Mouse (Mus musculus) ES-Bruce4 (cell line): ENCODE results near the gene Rnls. TPM values are rescaled to one million over a fixed set of nuclear protein-coding genes. Genes with fewer than 3 reads are reported as not detected.
"Not testable (repeated sequence)": the region's sequence is repeated elsewhere in the genome, so short reads cannot be mapped to it uniquely, and the experiment has no call there.

Experiments used
- H3K27ac ChIP-seq: 2 replicates; pipeline ENCODE4 v1.5.1; 2012; ENCODE audit warnings: low read length, inconsistent platforms; ENCODE audit not compliant: insufficient read depth
- H3K27me3 ChIP-seq: 2 replicates; pipeline ENCODE4 v1.6.1; 2012; ENCODE audit warnings: mild to moderate bottlenecking, low read length, inconsistent platforms; ENCODE audit not compliant: control insufficient read depth, poor library complexity, insufficient read depth, severe bottlenecking
- H3K36me3 ChIP-seq: 2 replicates; pipeline ENCODE4 v1.6.1; 2012; ENCODE audit warnings: inconsistent platforms, mild to moderate bottlenecking, low read length, moderate library complexity; ENCODE audit not compliant: control insufficient read depth, poor library complexity, insufficient read depth, severe bottlenecking
- H3K4me1 ChIP-seq: one replicate; pipeline ENCODE4 v1.8.1; 2011; ENCODE audit warnings: low read length; ENCODE audit not compliant: control insufficient read depth, insufficient read depth
- H3K4me3 ChIP-seq: 2 replicates; pipeline ENCODE4 v1.5.1; 2011; ENCODE audit warnings: low read depth, mild to moderate bottlenecking, low read length
- H3K9ac ChIP-seq: 2 replicates; pipeline ENCODE4 v1.6.1; 2012; ENCODE audit warnings: low read depth, mild to moderate bottlenecking, inconsistent platforms; ENCODE audit not compliant: poor library complexity, severe bottlenecking
- H3K9me3 ChIP-seq: replicated peaks from 2 replicates; pipeline ENCODE4 v1.6.1; 2012; ENCODE audit warnings: mild to moderate bottlenecking, low read length, inconsistent platforms; ENCODE audit not compliant: control insufficient read depth, poor library complexity, insufficient read depth, severe bottlenecking
- CTCF ChIP-seq: IDR thresholded peaks from one replicate; pipeline ENCODE4 v1.8.1; 2011; ENCODE audit warnings: low read depth, low read length
- EP300 ChIP-seq: IDR thresholded peaks from 2 replicates; pipeline ENCODE4 v1.6.1; 2011; ENCODE audit warnings: low read depth, low read length; ENCODE audit not compliant: insufficient read depth
- POLR2A ChIP-seq: IDR thresholded peaks from one replicate; pipeline ENCODE4 v1.8.1; 2011; ENCODE audit warnings: low read length; ENCODE audit not compliant: insufficient read depth
- polyA plus RNA-seq: library from polyadenylated mRNA; stranded (reverse); fragments of >200 nt; gene quantifications from 2 replicates; pipeline ENCODE4 v1.2.4, GENCODE M21; 2011; ENCODE audit warnings: low read depth; ENCODE audit not compliant: missing spikeins, insufficient read depth, insufficient read length

The Rnls gene
- 0.43 and 0.49 TPM in 2 replicates for polyA plus RNA-seq

GRCm38 (mm10) chr19:33391651-33392382 lies at the start of gene Rnls:
Gene Rnls, minus strand, starts transcription at chr19:33392295.
- Histone ChIP-seq H3K9ac (peak within 1 kb of the TSS; percentile 66), H3K27ac (no peak within 1 kb of the TSS), H3K4me3 (peak within 1 kb of the TSS; percentile 82), H3K27me3 (no peaks in the 10 kb centered on the region), H3K9me3 (no peaks in the 10 kb centered on the region), H3K4me1 (no peaks in the 10 kb centered on the region), H3K36me3 (no peaks in the 10 kb centered on the region)
- no peak for TF ChIP-seq POLR2A

DNA sequence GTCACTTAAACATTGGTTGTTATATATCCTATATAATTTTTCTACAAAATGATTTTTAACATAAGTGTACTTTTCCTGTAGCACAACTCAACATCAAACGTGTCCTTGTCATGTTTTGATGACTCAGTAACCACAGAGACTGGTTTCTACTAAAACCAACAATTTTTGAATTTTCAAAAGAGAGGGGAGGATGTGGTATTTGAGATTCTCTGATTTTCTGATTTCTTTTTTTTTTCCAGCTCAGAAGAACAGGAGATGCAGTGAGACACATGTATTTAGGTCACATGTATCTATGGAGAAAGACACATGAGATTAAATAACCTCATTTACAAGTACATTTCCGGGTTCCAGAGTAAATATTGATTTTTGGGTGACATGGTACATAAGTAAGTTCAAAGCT lies 37.4 kb upstream of the Rnls start:
- Histone ChIP-seq H3K27me3 (no peaks in the 10 kb centered on the region), H3K27ac (no peak overlapping the region), H3K9me3 (no peaks in the 10 kb centered on the region), H3K36me3 (no peaks in the 10 kb centered on the region), H3K9ac (no peak overlapping the region), H3K4me1 (no peaks in the 10 kb centered on the region), H3K4me3 (no peak overlapping the region)
- TF ChIP-seq EP300, result no peak
- TF ChIP-seq POLR2A, result no peak

DNA sequence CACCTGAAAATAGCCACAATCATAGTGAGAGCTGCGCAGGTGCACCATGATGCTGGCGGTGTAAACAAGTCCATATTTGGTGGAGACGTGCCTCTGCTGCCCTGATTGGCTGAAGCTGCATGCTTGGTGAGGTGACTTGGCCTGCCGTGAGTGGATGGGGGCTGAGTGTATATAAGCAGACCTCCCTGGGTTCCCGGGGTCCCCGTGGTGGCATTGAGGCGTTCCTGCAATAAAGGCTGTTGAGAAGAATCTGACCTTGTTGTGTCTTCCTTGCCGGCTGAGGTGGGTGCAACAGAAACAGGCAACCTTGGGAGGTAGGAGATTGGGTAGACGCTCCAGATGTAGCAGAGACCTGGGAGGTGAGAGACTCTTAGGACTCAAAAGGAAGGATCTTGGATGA lies 27.3 kb upstream of the Rnls start:
- not testable (repeated sequence) for H3K9me3 ChIP-seq, H3K27me3 ChIP-seq, H3K9ac ChIP-seq, H3K27ac ChIP-seq, H3K4me1 ChIP-seq, H3K36me3 ChIP-seq, H3K4me3 ChIP-seq

- H3K4me3 ChIP-seq, result no peak overlapping the region
- H3K27me3 ChIP-seq, result no peaks in the 10 kb centered on the region
- no peak for TF ChIP-seq POLR2A
- TF ChIP-seq CTCF, result no peak
- TF ChIP-seq EP300, result no peak
- H3K4me1 ChIP-seq, result no peaks in the 10 kb centered on the region
- no peak overlapping the region for H3K27ac ChIP-seq
- no peaks in the 10 kb centered on the region for H3K9me3 ChIP-seq
- H3K36me3 ChIP-seq, result no peaks in the 10 kb centered on the region
- H3K9ac ChIP-seq, result no peak overlapping the region
These were observed 11.3 kb downstream of the Rnls start for GRCm38 (mm10) chr19:33380825-33381224.

DNA sequence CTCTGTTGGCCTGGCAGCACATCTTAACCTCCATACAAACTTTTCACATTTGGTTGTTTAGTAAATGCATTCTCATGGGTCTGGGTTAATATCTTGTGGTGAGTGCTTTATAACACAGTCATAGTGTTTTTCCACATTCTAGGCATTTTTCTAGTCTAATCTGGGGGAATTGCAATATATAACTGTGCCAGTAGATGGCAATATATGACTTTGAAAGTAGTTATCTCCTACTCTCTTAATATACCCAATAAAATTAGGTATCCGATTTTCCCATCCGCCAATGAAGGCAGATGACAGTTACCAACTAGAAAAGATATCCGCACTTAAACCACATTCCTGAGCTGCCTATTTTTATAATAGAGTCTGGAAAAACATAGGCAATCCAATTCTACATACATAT lies 11.7 kb downstream of the Rnls start:
- H3K27me3 ChIP-seq, result no peaks in the 10 kb centered on the region
- TF ChIP-seq EP300 (no peak), POLR2A (no peak), CTCF (no peak)
- H3K4me3 ChIP-seq, result no peak overlapping the region
- no peak overlapping the region for H3K9ac ChIP-seq
- H3K27ac ChIP-seq, result no peak overlapping the region
- H3K36me3 ChIP-seq, result no peaks in the 10 kb centered on the region
- no peaks in the 10 kb centered on the region for H3K9me3 ChIP-seq
- H3K4me1 ChIP-seq, result no peaks in the 10 kb centered on the region

DNA sequence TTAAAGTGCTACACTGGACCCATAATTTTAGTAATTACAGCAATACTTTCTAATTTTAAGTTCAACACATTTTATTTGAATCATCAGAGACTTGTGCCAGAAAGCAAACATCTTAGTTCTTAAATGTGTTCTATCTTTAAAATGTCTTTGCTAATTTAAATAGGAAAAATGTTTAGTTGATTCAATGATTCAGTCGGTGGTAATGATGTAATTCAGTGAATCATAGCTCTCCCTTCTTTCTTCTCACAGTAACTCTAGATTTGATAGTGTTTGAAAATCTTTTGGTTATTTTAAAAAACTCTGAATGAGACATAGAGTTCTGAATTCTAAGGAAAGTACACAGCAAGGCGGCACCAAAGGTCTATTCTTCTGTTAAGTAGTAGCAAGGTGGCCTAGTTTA lies 23.3 kb downstream of the Rnls start:
- Histone ChIP-seq H3K4me1 (no peaks in the 10 kb centered on the region), H3K27ac (no peak overlapping the region)

More for the DNA sequence above, 23.3 kb downstream of the Rnls start:
- no peak overlapping the region for H3K9ac ChIP-seq
- H3K36me3 ChIP-seq, result no peaks in the 10 kb centered on the region
- TF ChIP-seq POLR2A, result no peak
- TF ChIP-seq CTCF, result no peak
- TF ChIP-seq EP300, result no peak
- H3K27me3 ChIP-seq, result no peaks in the 10 kb centered on the region
- H3K4me3 ChIP-seq, result no peak overlapping the region
- no peaks in the 10 kb centered on the region for H3K9me3 ChIP-seq
